Mouse (Mus musculus): ENCODE measurements around the gene Gfra1.

DNA sequence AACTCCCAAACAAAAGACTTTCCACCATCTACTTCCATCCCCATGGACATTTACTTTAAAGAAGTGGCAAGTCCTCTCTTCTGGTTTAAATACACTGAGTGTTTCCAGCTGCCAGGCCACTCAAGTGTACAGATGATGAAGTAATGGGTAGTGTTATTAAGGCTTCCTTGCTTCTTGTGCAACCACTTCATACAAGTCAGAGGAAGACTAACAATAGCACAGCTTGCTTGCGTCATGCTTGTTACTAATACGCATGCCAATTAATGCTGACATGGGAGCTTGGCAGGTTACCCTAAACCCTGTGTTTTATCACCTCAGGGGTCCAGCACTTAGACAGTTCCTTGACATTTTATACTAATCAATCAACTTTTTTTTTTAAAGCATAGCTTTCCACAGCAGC is 196.5 kb downstream of the Gfra1 start:
- TF ChIP-seq ZC3H11A (IDR thresholded peaks at IDR 0.05; ENCODE audit: borderline replicate concordance, low read depth, low read length) (no peak), CHD2 (IDR thresholded peaks at IDR 0.05; ENCODE audit: low read depth, low read length) (no peak)
